Mouse (Mus musculus) frontal cortex, postnatal 14 days (tissue): ENCODE data around the gene Apobec1.
A peak's percentile ranks its signal among the peaks of the same experiment; 100 is the strongest.
"Not testable (repeated sequence)": the region's sequence is repeated elsewhere in the genome, so short reads cannot be mapped to it uniquely, and the experiment has no call there.

Experiments
- DNase-seq, 2 experiments: peaks; one replicate each; pipeline ENCODE4 v3.0.0; 2022; ENCODE audit warnings: low spot score in 2 of 2

Gene Apobec1

GRCm38 (mm10) chr6:122604260-122604659, 2.0 kb upstream of the Apobec1 start:
- no peak for DNase-seq

- no peak for DNase-seq
These were observed 713 bp upstream of the Apobec1 start for GRCm38 (mm10) chr6:122602992-122603322.

GRCm38 (mm10) chr6:122601615-122602014, 629 bp downstream of the Apobec1 start:
- no peak for DNase-seq

GRCm38 (mm10) chr6:122601031-122601430, 1.2 kb downstream of the Apobec1 start:
- no peak for DNase-seq

GRCm38 (mm10) chr6:122600066-122600646, 2.1 kb downstream of the Apobec1 start:
- DNase-seq: no peak

- DNase-seq: no peak
These were observed 3.0 kb downstream of the Apobec1 start for GRCm38 (mm10) chr6:122599054-122599737.

- no peak for DNase-seq
These were observed 3.8 kb downstream of the Apobec1 start for GRCm38 (mm10) chr6:122598436-122598835.

GRCm38 (mm10) chr6:122598014-122598413, 4.2 kb downstream of the Apobec1 start:
- DNase-seq: no peak

- no peak for DNase-seq
These were observed 5.6 kb downstream of the Apobec1 start for GRCm38 (mm10) chr6:122596608-122597007.

- peak in 1 of 2 experiments; percentile 7 for DNase-seq
These were observed 6.6 kb downstream of the Apobec1 start for GRCm38 (mm10) chr6:122595637-122596036.

GRCm38 (mm10) chr6:122592905-122593304, 9.3 kb downstream of the Apobec1 start:
- no peak for DNase-seq

- DNase-seq: no peak
These were observed 11.1 kb downstream of the Apobec1 start for GRCm38 (mm10) chr6:122591027-122591758.

- DNase-seq: no peak
These were observed 23.2 kb downstream of the Apobec1 start for GRCm38 (mm10) chr6:122579086-122579485.

- no peak for DNase-seq
These were observed 25.2 kb downstream of the Apobec1 start for GRCm38 (mm10) chr6:122577030-122577429.

GRCm38 (mm10) chr6:122575037-122575436, 27.2 kb downstream of the Apobec1 start:
- DNase-seq: not testable (repeated sequence)

GRCm38 (mm10) chr6:122571617-122571959, 30.7 kb downstream of the Apobec1 start:
- no peak for DNase-seq

- no peak for DNase-seq
These were observed 31.3 kb downstream of the Apobec1 start for GRCm38 (mm10) chr6:122570695-122571616.

GRCm38 (mm10) chr6:122569762-122570161, 32.5 kb downstream of the Apobec1 start:
- DNase-seq: no peak

- no peak for DNase-seq
These were observed 33.1 kb downstream of the Apobec1 start for GRCm38 (mm10) chr6:122569113-122569512.

- DNase-seq: no peak
These were observed 37.0 kb downstream of the Apobec1 start for GRCm38 (mm10) chr6:122565070-122565784.

GRCm38 (mm10) chr6:122562463-122562862, 39.8 kb downstream of the Apobec1 start:
- peak; percentile 35 to 66 for DNase-seq
